Mouse (Mus musculus) spleen, postnatal 36 days (tissue): ENCODE data around the gene Uqcr10.
"Not testable (repeated sequence)": the region's sequence is repeated elsewhere in the genome, so short reads cannot be mapped to it uniquely, and the experiment has no call there.

Experiments
- DNase-seq, 2 experiments: peaks; one replicate each; pipeline ENCODE4 v3.0.0; 2022; ENCODE audit warnings: low spot score in 2 of 2, mixed read lengths in 1 of 2

The Uqcr10 gene

DNA sequence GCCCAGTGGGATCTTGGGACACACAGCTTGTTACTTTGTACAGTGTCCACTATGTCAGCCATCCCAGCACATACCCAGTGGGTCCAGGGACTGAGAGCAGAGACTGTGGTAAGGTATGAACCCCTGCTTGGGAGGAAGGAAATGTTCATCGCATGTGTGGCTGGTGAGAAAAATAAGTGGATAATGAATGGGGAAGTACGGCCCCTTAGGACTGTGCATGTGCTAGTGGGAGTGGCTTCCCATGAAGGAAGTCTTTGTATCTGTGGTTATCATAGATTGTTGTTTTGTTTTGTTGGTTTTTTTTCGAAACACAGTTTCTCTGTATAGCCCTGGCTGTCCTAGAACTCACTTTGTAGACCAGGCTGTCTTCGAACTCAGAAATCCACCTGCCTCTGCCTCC lies 10.6 kb upstream of the Uqcr10 start:
- DNase-seq: peak; percentile 15 to 22

GRCm38 (mm10) chr11:4712822-4713221 lies 8.7 kb upstream of the Uqcr10 start:
- DNase-seq: no peak

- not testable (repeated sequence) for DNase-seq
Observed at GRCm38 (mm10) chr11:4710188-4710587, 6.0 kb upstream of the Uqcr10 start.

- DNase-seq: no peak
Observed at GRCm38 (mm10) chr11:4705178-4705577, 1.0 kb upstream of the Uqcr10 start.

- no peak for DNase-seq
Observed at GRCm38 (mm10) chr11:4703688-4704071, 462 bp downstream of the Uqcr10 start.

GRCm38 (mm10) chr11:4700726-4701125 lies 3.4 kb downstream of the Uqcr10 start:
- no peak for DNase-seq

GRCm38 (mm10) chr11:4697043-4697983 lies 6.8 kb downstream of the Uqcr10 start:
- no peak for DNase-seq

GRCm38 (mm10) chr11:4692162-4692561 lies 12.0 kb downstream of the Uqcr10 start:
- DNase-seq: no peak

DNA sequence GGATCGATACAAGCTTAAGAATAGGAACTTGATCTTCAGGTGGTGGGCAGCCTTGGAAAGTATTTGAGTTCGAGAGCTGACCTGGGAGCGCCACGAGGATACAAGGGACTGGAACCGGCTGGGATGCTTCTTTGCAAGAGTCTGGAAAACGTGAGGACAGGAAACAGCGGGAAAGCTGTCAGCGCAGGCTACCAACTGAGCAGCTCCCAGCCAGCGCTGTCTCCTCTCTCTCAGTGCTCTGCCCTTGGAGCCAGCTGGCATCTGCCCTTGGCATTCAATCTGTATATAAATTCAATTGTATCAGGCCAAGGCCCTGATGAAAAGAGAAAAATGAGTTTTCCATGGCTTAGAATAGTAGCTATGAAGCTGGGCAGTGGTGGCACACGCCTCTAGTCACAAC lies 12.9 kb downstream of the Uqcr10 start:
- DNase-seq: no peak

- DNase-seq: no peak
Observed at GRCm38 (mm10) chr11:4690353-4690752, 13.8 kb downstream of the Uqcr10 start.

- DNase-seq: no peak
Observed at GRCm38 (mm10) chr11:4688632-4689380, 15.3 kb downstream of the Uqcr10 start.

- no peak for DNase-seq
Observed at GRCm38 (mm10) chr11:4687874-4688273, 16.3 kb downstream of the Uqcr10 start.

DNA sequence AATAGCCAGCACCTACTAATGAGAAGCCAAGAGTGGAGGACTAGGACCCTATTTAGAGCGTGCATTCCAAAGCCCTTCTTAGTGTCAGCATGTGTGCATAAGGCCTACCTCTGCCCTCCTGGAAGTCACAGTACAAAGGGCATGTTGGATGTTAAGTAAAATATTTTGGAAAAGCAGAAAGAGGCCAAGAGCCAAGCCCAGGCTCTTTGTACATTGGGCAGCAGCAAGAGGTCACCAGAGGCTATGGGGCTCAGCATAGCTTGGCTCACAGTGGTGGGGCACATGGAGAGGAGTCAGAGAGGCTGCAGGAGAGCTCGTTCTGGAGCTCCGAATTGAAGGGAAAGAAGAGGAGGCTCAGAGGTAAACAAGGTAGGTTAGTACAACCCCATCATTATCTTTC lies 17.1 kb downstream of the Uqcr10 start:
- DNase-seq: no peak

DNA sequence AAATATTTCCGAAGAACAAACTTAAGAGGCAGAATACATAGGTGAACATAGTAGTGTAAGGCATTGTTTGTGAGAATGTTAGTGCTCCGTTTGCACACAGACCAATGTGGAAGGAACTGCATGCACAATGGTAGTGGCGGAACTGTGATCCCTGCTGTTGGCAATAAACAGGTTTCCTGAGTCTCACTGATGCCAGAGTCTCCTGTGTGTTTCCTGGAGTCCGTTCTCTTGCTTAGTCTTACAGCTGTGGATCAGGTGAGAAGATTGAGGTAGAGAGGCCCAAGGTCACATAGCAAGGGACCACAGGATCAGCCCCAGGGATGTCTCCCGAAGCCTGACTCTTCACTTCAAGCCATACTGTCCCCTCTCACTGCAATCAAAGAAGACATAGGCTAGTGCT lies 18.6 kb downstream of the Uqcr10 start:
- DNase-seq: no peak

GRCm38 (mm10) chr11:4685071-4685470 lies 19.1 kb downstream of the Uqcr10 start:
- no peak for DNase-seq

- DNase-seq: no peak
Observed at GRCm38 (mm10) chr11:4684186-4684585, 20.0 kb downstream of the Uqcr10 start.

DNA sequence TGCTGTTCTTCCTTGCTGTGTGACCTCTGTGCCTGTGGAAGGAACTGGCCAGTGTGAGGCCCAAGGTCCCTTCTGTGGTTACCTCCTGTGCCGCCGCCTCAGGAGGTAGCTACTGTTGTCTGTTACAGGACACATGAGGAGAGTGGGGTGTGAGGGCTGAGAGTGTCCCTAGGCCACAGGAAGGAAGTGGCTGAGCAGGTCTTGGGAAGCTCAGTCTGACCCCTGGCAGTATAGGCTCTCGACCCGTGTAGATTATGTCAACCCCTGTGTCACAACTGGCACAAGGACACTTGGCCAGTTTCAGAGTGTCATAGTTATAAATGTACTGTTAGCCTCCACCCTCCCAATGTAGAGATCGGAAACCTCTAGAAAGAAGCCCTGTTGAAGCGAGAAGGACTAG lies 20.6 kb downstream of the Uqcr10 start:
- DNase-seq: no peak

GRCm38 (mm10) chr11:4680126-4680525 lies 24.0 kb downstream of the Uqcr10 start:
- DNase-seq: no peak

- no peak for DNase-seq
Observed at GRCm38 (mm10) chr11:4679441-4679832, 24.7 kb downstream of the Uqcr10 start.

DNA sequence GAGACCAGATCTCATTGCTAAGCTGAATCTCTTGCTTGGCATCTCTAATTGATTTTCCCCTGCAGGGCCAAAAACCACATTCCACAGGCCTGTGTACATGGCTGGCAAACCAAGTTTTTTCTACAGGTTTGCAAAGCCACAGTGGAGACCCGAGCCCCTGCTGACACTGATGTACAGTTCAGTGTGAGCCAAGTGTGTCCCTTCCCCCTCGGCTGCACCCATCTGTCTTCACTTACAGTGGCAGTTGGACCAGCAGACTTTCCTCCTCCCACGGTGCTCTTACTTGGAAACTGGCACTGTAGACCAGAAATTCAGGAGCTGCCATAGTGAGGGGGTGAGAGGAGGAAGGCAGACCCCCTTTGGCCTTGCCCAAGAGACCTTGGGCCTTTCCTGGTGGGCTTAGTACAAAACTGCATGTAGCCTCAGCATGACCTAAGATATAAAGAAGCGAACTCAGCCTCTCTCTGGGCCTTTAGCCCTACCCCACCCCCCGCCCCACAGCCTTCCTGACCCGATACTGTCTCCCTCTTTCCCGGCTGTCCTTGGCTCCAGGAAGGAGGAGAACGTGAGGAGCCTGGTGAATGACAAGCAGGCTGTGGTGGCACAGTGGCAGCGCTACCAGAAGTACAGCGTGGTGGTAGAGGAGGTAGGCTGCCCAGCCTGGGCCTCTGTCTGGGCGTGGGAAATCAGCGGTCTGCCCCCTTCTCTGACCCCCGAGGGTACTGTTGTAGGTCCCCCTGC lies 25.3 kb downstream of the Uqcr10 start:
- DNase-seq: no peak

GRCm38 (mm10) chr11:4677250-4677872 lies 26.8 kb downstream of the Uqcr10 start:
- peak; percentile 35 to 51 for DNase-seq

GRCm38 (mm10) chr11:4675693-4676092 lies 28.4 kb downstream of the Uqcr10 start:
- no peak for DNase-seq
